14 mouse cellular contexts compared by ENCODE assay signal in genomic region chr12:29050516-29051251, GRCm38 (mm10).
DNase-seq lines count a peak whose midpoint lies in the region; ATAC-seq and TF ChIP-seq lines count a peak whose summit lies in the region.
"Had no signal": no experiment of that assay in that cellular context is flagged by ENCODE, and none has a peak within 500 bp of the region (broad histone marks: within the 10 kb centered on the region; RNA-seq: fewer than 3 reads in every experiment).

No protein-coding gene starts in this region.

- H3K4me1 ChIP-seq in heart, embryonic 10.5 days = peaks cover 28% of the 10 kb centered on the region
- no peaks in the 10 kb centered on the region for H3K4me1 ChIP-seq in kidney, postnatal 0 days (replicated peaks; ENCODE audit: insufficient read depth, low read length)

- WGBS in heart, embryonic 10.5 days = 24% methylated on average over 8 of the region's 8 CpGs
- WGBS in kidney, postnatal 0 days = 25% methylated on average over 8 of the region's 8 CpGs

- peaks cover 3% of the 10 kb centered on the region; the same call in 1 of the 2 replicates for H3K27me3 ChIP-seq in heart, embryonic 10.5 days (ENCODE audit: insufficient read depth, poor library complexity, severe bottlenecking)
- no peaks in the 10 kb centered on the region for H3K27me3 ChIP-seq in kidney, postnatal 0 days (ENCODE audit: insufficient read depth, low read length)
- H3K27me3 ChIP-seq: limb, embryonic 13.5 days; midbrain, embryonic 15.5 days had no signal

- H3K4me3 ChIP-seq in heart, embryonic 10.5 days = no peak overlapping the region
- no peak overlapping the region for H3K4me3 ChIP-seq in kidney, postnatal 0 days (replicated peaks; ENCODE audit: low read depth, low read length)
- H3K4me3 ChIP-seq: limb, embryonic 13.5 days; midbrain, embryonic 15.5 days had no signal

- no peaks in the 10 kb centered on the region for H3K36me3 ChIP-seq in heart, embryonic 10.5 days
- H3K36me3 ChIP-seq in kidney, postnatal 0 days (ENCODE audit: insufficient read depth, low read length) = no peaks in the 10 kb centered on the region
- H3K36me3 ChIP-seq: limb, embryonic 13.5 days; midbrain, embryonic 15.5 days had no signal

- TF ChIP-seq CTCF in kidney, postnatal 0 days (IDR thresholded peaks at IDR 0.05; ENCODE audit: low read depth) = no peak

- peak overlapping the region; percentile 60; the same call in 1 of the 2 replicates for H3K27ac ChIP-seq in heart, embryonic 10.5 days
- no peak overlapping the region for H3K27ac ChIP-seq in kidney, postnatal 0 days
- H3K27ac ChIP-seq: limb, embryonic 13.5 days; midbrain, embryonic 15.5 days; stomach, postnatal 0 days had no signal

- no peak overlapping the region for H3K9ac ChIP-seq in kidney, postnatal 0 days (ENCODE audit: low read depth, low read length)
- H3K9ac ChIP-seq: limb, embryonic 13.5 days; midbrain, embryonic 15.5 days had no signal

- no peak; the same call in 1 of the 2 replicates for ATAC-seq in kidney, postnatal 0 days (replicated peaks; ENCODE audit: low FRiP score, low read depth)
- no peak for ATAC-seq in cerebellum, adult (ENCODE audit: insufficient number of reproducible peaks, low FRiP score, low TSS enrichment)
- ATAC-seq: midbrain, embryonic 15.5 days had no signal

- no peaks in the 10 kb centered on the region for H3K9me3 ChIP-seq in heart, embryonic 10.5 days
- no peaks in the 10 kb centered on the region for H3K9me3 ChIP-seq in kidney, postnatal 0 days (replicated peaks; ENCODE audit: low read length)
- H3K9me3 ChIP-seq: limb, embryonic 13.5 days; midbrain, embryonic 15.5 days had no signal

- H3K4me2 ChIP-seq in kidney, postnatal 0 days (ENCODE audit: low read length) = no peak overlapping the region
- H3K4me2 ChIP-seq: limb, embryonic 13.5 days; midbrain, embryonic 15.5 days had no signal

- intact Hi-C loops in heart, postnatal 25 days (cut with DNase I) = no loop called here

- DNase-seq in heart, embryonic 10.5 days (ENCODE audit: low spot score) = no peak
- DNase-seq in heart, postnatal 25 days (ENCODE audit: low spot score) = no peak
- DNase-seq in kidney, postnatal 0 days (ENCODE audit: low spot score) = peak; percentile 52
- DNase-seq in kidney, adult 8-10 months = no peak
- DNase-seq in embryo, embryonic 9.5 days (ENCODE audit: extremely low spot score) = peak; percentile 61
- DNase-seq in mesoderm, embryonic 11.5 days (ENCODE audit: low read depth, low spot score) = peak; percentile 70
- DNase-seq in thymus, postnatal 4 days = no peak
- DNase-seq: cerebellum, postnatal 14 days; heart, postnatal 4 days; layer of hippocampus, adult 9-11 months had no signal

Comparison
In these comparisons a context has a peak if more than half of its experiments do, and no peak if none do; other contexts are left out.
1. DNase-seq: peak in kidney, postnatal 0 days (single experiment), embryo, embryonic 9.5 days (single experiment) and mesoderm, embryonic 11.5 days (single experiment); none in heart, embryonic 10.5 days (single experiment), heart, postnatal 25 days (single experiment), kidney, adult 8-10 months (0 of 2) and thymus, postnatal 4 days (single experiment).